Comparison of ENCODE assay signal across 14 mouse cellular contexts in the genomic region with DNA sequence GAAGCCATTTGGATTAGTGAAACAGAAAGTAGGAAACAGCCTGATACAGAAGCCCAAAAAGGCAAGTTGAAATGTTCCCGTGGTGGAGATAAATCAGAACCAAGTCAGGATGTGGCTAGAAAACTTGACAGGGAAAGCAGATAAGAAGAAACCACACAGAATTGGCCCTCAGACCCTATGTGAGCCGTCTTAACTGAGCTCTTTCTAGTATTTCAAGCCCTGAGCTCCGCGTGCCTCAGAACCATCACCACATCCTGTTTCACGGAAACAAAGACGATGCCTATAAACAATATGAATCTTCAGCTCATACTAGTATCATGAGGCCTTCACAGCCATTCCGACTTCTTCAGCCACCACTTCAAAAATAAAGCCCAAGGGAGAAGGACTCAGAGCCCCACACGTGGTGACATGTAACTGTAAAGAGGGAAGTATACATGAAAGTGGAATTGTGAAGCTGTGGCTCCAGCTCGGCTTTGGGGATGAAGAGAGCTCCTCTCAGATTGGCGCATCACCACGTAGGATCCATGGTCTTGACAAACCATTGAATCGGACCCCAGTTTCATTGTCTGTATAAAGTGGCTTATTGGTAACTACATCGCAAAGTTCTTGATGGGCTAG.
DNase-seq lines count a peak whose midpoint lies in the region; ATAC-seq and TF ChIP-seq lines count a peak whose summit lies in the region.
"Had no signal": no experiment of that assay in that cellular context is flagged by ENCODE, and none has a peak within 500 bp of the region (broad histone marks: within the 10 kb centered on the region; RNA-seq: fewer than 3 reads in every experiment).

No protein-coding gene starts in this region.

- peak; percentile 2 to 6 for DNase-seq in kidney, adult 8-10 months
- DNase-seq in kidney, adult 18-20 months: no peak
- peak; percentile 41 for DNase-seq in thymus, adult 2 months
- no peak for DNase-seq in layer of hippocampus, adult 9-10 months (ENCODE audit: low spot score)
- DNase-seq in neural tube, embryonic 10.5 days (ENCODE audit: extremely low spot score, low spot score): no peak
- DNase-seq in gastrocnemius, postnatal 4 days (ENCODE audit: low spot score in 2 of 2): no peak
- DNase-seq: cerebellum, postnatal 14 days; gastrocnemius, postnatal 25 days; right cerebral cortex, postnatal 25 days had no signal

- no peak for TF ChIP-seq CTCF in thymus, adult 2 months (IDR thresholded peaks at IDR 0.05; ENCODE audit: borderline replicate concordance, control insufficient read depth, extremely low read depth, insufficient read depth, low read length, poor library complexity)

- ATAC-seq in CD4-positive, CD25-positive, alpha-beta regulatory T cell, adult 4 months: peak; percentile 88
- ATAC-seq in inflammation-experienced regulatory T-cells, adult 6 months: peak; percentile 96
- ATAC-seq: forebrain, embryonic 15.5 days had no signal

- peaks cover 11% of the 10 kb centered on the region for H3K4me1 ChIP-seq in thymus, adult 2 months (replicated peaks; ENCODE audit: control insufficient read depth, insufficient read depth, low read length)
- H3K4me1 ChIP-seq: forebrain, embryonic 15.5 days had no signal

- WGBS in thymus, adult 2 months: 22% methylated on average over 13 of the region's 13 CpGs

- no peak overlapping the region for H3K4me3 ChIP-seq in thymus, adult 2 months (ENCODE audit: control insufficient read depth, insufficient read depth, low read length)
- H3K4me3 ChIP-seq: forebrain, embryonic 15.5 days; limb, embryonic 13.5 days; lung, embryonic 15.5 days had no signal

- H3K36me3 ChIP-seq in thymus, adult 2 months (ENCODE audit: control insufficient read depth, insufficient read depth, low read length): no peaks in the 10 kb centered on the region
- H3K36me3 ChIP-seq: forebrain, embryonic 15.5 days; limb, embryonic 13.5 days; lung, embryonic 15.5 days had no signal

- no peak for TF ChIP-seq POLR2A in thymus, adult 2 months (IDR thresholded peaks at IDR 0.05; ENCODE audit: control insufficient read depth, extremely low read depth, insufficient read depth, low read length, poor library complexity)

- H3K27me3 ChIP-seq in thymus, adult 2 months (ENCODE audit: control insufficient read depth, insufficient read depth, low read length): no peaks in the 10 kb centered on the region
- H3K27me3 ChIP-seq: forebrain, embryonic 15.5 days; limb, embryonic 13.5 days; lung, embryonic 15.5 days had no signal

- no peak overlapping the region for H3K27ac ChIP-seq in thymus, adult 2 months (ENCODE audit: control insufficient read depth, insufficient read depth, low read length)
- H3K27ac ChIP-seq: forebrain, embryonic 15.5 days; limb, embryonic 13.5 days; lung, embryonic 15.5 days had no signal

Comparison
In these comparisons a context has a peak if more than half of its experiments do, and no peak if none do; other contexts are left out.
1. DNase-seq: peak in kidney, adult 8-10 months (2 of 2) and thymus, adult 2 months (single experiment); none in kidney, adult 18-20 months (single experiment), layer of hippocampus, adult 9-10 months (single experiment), neural tube, embryonic 10.5 days (single experiment) and gastrocnemius, postnatal 4 days (0 of 2).